Mouse (Mus musculus) neural tube, embryonic 11.5 days (tissue): ENCODE results near the gene Ecm2. TPM values are rescaled to one million over a fixed set of nuclear protein-coding genes. Genes with fewer than 3 reads are reported as not detected.

Experiments used
- ATAC-seq: fragments of 200-750 bp; cut with Nextera tagmentation; 2 replicates; pipeline ENCODE4 v1.8.0; 2017; ENCODE audit warnings: moderate number of reproducible peaks, mild to moderate bottlenecking, moderate TSS enrichment, moderate library complexity; ENCODE audit not compliant: insufficient read depth, low FRiP score, low TSS enrichment
- DNase-seq: peaks from one replicate; pipeline ENCODE4 v3.0.0-alpha.2; 2015; ENCODE audit warnings: low spot score
- H3K27ac ChIP-seq: fragments of 300-500 bp; sonication (generic); 2 replicates; pipeline ENCODE4 v1.5.1; 2014; ENCODE audit warnings: low read depth, mild to moderate bottlenecking, low read length
- H3K27me3 ChIP-seq: fragments of 300-500 bp; sonication (generic); 2 replicates; pipeline ENCODE4 v1.6.1; 2014; ENCODE audit warnings: mild to moderate bottlenecking, low read length, mixed read lengths; ENCODE audit not compliant: control insufficient read depth, insufficient read depth
- H3K36me3 ChIP-seq: fragments of 300-500 bp; sonication (generic); 2 replicates; pipeline ENCODE4 v1.6.1; 2014; ENCODE audit warnings: mild to moderate bottlenecking, low read length, moderate library complexity, mixed read lengths; ENCODE audit not compliant: control insufficient read depth, insufficient read depth
- H3K4me1 ChIP-seq: fragments of 300-500 bp; sonication (generic); 2 replicates; pipeline ENCODE4 v1.6.1; 2014; ENCODE audit warnings: low read length, mixed read lengths; ENCODE audit not compliant: control insufficient read depth, insufficient read depth
- H3K4me2 ChIP-seq: fragments of 300-500 bp; sonication (generic); 2 replicates; pipeline ENCODE4 v1.6.1; 2014; ENCODE audit warnings: low read depth, mild to moderate bottlenecking, moderate library complexity
- H3K4me3 ChIP-seq: fragments of 300-500 bp; sonication (generic); 2 replicates; pipeline ENCODE4 v1.5.1; 2014; ENCODE audit warnings: low read depth, low read length
- H3K9ac ChIP-seq: fragments of 300-500 bp; sonication (generic); 2 replicates; pipeline ENCODE4 v1.6.1; 2014; ENCODE audit warnings: mild to moderate bottlenecking, low read length
- H3K9me3 ChIP-seq: fragments of 300-500 bp; sonication (generic); 2 replicates; pipeline ENCODE4 v1.6.1; 2016; ENCODE audit warnings: low read length; ENCODE audit not compliant: control insufficient read depth
- WGBS: fragments of 180-500 bp; shearing (Covaris S2); extraction: QIAGEN DNeasy Blood & Tissue Kit; methylation state at CpG from one replicate; pipeline ENCODE4 v1.1.7; 2014; 5-methylcytosine and 5-hydroxymethylcytosine counted together
- polyA plus RNA-seq: library from polyadenylated mRNA; unstranded; fragments of >200 nt; fragmentation: Nextera tagmentation; extraction: Ambion mirVana; gene quantifications from 2 replicates; pipeline ENCODE4 v1.2.1, GENCODE M21; 2014

The Ecm2 gene
- polyA plus RNA-seq, 1 experiment from 2014 or later, result 0.28 TPM

GRCm38 (mm10) chr13:49469002-49469401 lies 35.6 kb upstream of the Ecm2 start:
- Histone ChIP-seq H3K4me3 (no peak overlapping the region), H3K4me1 (no peaks in the 10 kb centered on the region), H3K9ac (no peak overlapping the region), H3K4me2 (no peak overlapping the region), H3K9me3 (no peaks in the 10 kb centered on the region), H3K27me3 (no peaks in the 10 kb centered on the region), H3K36me3 (peaks cover 2% of the 10 kb centered on the region), H3K27ac (no peak overlapping the region)
- WGBS, result 93% methylated on average over 5 of the region's 5 CpGs
- ATAC-seq (no peak), DNase-seq (no peak)

- 84% methylated on average over 4 of the region's 4 CpGs for WGBS
- Histone ChIP-seq H3K9me3 (no peaks in the 10 kb centered on the region), H3K27me3 (no peaks in the 10 kb centered on the region), H3K4me2 (no peak overlapping the region), H3K9ac (no peak overlapping the region), H3K36me3 (no peaks in the 10 kb centered on the region; the same call in 1 of the 2 replicates), H3K4me1 (no peaks in the 10 kb centered on the region), H3K27ac (no peak overlapping the region), H3K4me3 (no peak overlapping the region)
- DNase-seq, result no peak
- ATAC-seq, result no peak
Measured at GRCm38 (mm10) chr13:49470319-49470718, 34.3 kb upstream of the Ecm2 start.

- H3K4me2 ChIP-seq, result no peak overlapping the region
- H3K4me3 ChIP-seq, result no peak overlapping the region
- DNase-seq, result no peak
- no peaks in the 10 kb centered on the region for H3K9me3 ChIP-seq
- no peaks in the 10 kb centered on the region for H3K27me3 ChIP-seq
- H3K4me1 ChIP-seq, result no peaks in the 10 kb centered on the region
- no peak for ATAC-seq
- H3K27ac ChIP-seq, result no peak overlapping the region
- WGBS, result 77% methylated on average over 4 of the region's 4 CpGs
- no peak overlapping the region for H3K9ac ChIP-seq
- H3K36me3 ChIP-seq, result no peaks in the 10 kb centered on the region
Measured at GRCm38 (mm10) chr13:49470806-49471205, 33.8 kb upstream of the Ecm2 start.

GRCm38 (mm10) chr13:49471981-49472675 lies 32.5 kb upstream of the Ecm2 start:
- no peak for DNase-seq
- H3K9ac ChIP-seq, result no peak overlapping the region
- H3K4me3 ChIP-seq, result no peak overlapping the region
- no peaks in the 10 kb centered on the region for H3K36me3 ChIP-seq
- H3K27ac ChIP-seq, result no peak overlapping the region
- no peak overlapping the region for H3K4me2 ChIP-seq
- ATAC-seq, result no peak
- no peaks in the 10 kb centered on the region for H3K27me3 ChIP-seq
- WGBS, result 65% methylated on average over 4 of the region's 4 CpGs
- no peaks in the 10 kb centered on the region for H3K4me1 ChIP-seq
- no peaks in the 10 kb centered on the region for H3K9me3 ChIP-seq

- ATAC-seq (no peak), DNase-seq (no peak)
- Histone ChIP-seq H3K36me3 (no peaks in the 10 kb centered on the region), H3K9ac (no peak overlapping the region), H3K4me1 (no peaks in the 10 kb centered on the region), H3K27ac (no peak overlapping the region), H3K9me3 (no peaks in the 10 kb centered on the region), H3K4me3 (no peak overlapping the region), H3K4me2 (no peak overlapping the region), H3K27me3 (no peaks in the 10 kb centered on the region)
- WGBS, result 95% methylated on average over 6 of the region's 6 CpGs
Measured at GRCm38 (mm10) chr13:49472676-49473005, 32.0 kb upstream of the Ecm2 start.

GRCm38 (mm10) chr13:49477887-49478286 lies 26.7 kb upstream of the Ecm2 start:
- H3K4me1 ChIP-seq, result no peaks in the 10 kb centered on the region
- no peaks in the 10 kb centered on the region for H3K36me3 ChIP-seq
- H3K27ac ChIP-seq, result no peak overlapping the region
- H3K9ac ChIP-seq, result no peak overlapping the region
- no peak overlapping the region for H3K4me3 ChIP-seq
- H3K9me3 ChIP-seq, result no peaks in the 10 kb centered on the region
- ATAC-seq (no peak), DNase-seq (no peak)
- no peak overlapping the region for H3K4me2 ChIP-seq
- WGBS, result 88% methylated on average over 3 of the region's 3 CpGs
- H3K27me3 ChIP-seq, result no peaks in the 10 kb centered on the region

- no peaks in the 10 kb centered on the region for H3K4me1 ChIP-seq
- H3K4me2 ChIP-seq, result no peak overlapping the region
- no peaks in the 10 kb centered on the region for H3K9me3 ChIP-seq
- H3K27me3 ChIP-seq, result no peaks in the 10 kb centered on the region
- whole genome bisulfite sequencing, result 95% methylated on average over 6 of the region's 6 CpGs
- no peak overlapping the region for H3K4me3 ChIP-seq
- H3K9ac ChIP-seq, result no peak overlapping the region
- no peaks in the 10 kb centered on the region for H3K36me3 ChIP-seq
- no peak overlapping the region for H3K27ac ChIP-seq
- DNase-seq (no peak), ATAC-seq (no peak)
Measured at GRCm38 (mm10) chr13:49478851-49479374, 25.7 kb upstream of the Ecm2 start.

- no peak for ATAC-seq
- 85% methylated on average over 4 of the region's 4 CpGs for WGBS
Measured at GRCm38 (mm10) chr13:49479399-49479798, 25.2 kb upstream of the Ecm2 start.

GRCm38 (mm10) chr13:49480057-49480456 lies 24.6 kb upstream of the Ecm2 start:
- H3K27me3 ChIP-seq, result no peaks in the 10 kb centered on the region
- no peak overlapping the region for H3K4me3 ChIP-seq
- H3K36me3 ChIP-seq, result no peaks in the 10 kb centered on the region
- no peak overlapping the region for H3K4me2 ChIP-seq
- no peaks in the 10 kb centered on the region for H3K4me1 ChIP-seq
- H3K27ac ChIP-seq, result no peak overlapping the region
- no peak overlapping the region for H3K9ac ChIP-seq
- ATAC-seq (no peak), DNase-seq (no peak)
- WGBS, result 82% methylated on average over 2 of the region's 2 CpGs
- H3K9me3 ChIP-seq, result no peaks in the 10 kb centered on the region

More at GRCm38 (mm10) chr13:49479399-49479798, 25.2 kb upstream of the Ecm2 start:
- no peaks in the 10 kb centered on the region for H3K4me1 ChIP-seq
- no peak for DNase-seq
- no peaks in the 10 kb centered on the region for H3K9me3 ChIP-seq
- H3K27ac ChIP-seq, result no peak overlapping the region
- no peaks in the 10 kb centered on the region for H3K27me3 ChIP-seq
- no peak overlapping the region for H3K4me3 ChIP-seq
- H3K9ac ChIP-seq, result no peak overlapping the region
- no peak overlapping the region for H3K4me2 ChIP-seq
- no peaks in the 10 kb centered on the region for H3K36me3 ChIP-seq
